Mouse (Mus musculus): Measurements from ENCODE around the gene Gbx2. TPM values are rescaled to one million over a fixed set of nuclear protein-coding genes. Genes with fewer than 3 reads are reported as not detected.

Gene Gbx2
- polyA plus RNA-seq (2012; rRNA removed) = 0.11 TPM in 1 of 2 replicates, not detected in the other

DNA sequence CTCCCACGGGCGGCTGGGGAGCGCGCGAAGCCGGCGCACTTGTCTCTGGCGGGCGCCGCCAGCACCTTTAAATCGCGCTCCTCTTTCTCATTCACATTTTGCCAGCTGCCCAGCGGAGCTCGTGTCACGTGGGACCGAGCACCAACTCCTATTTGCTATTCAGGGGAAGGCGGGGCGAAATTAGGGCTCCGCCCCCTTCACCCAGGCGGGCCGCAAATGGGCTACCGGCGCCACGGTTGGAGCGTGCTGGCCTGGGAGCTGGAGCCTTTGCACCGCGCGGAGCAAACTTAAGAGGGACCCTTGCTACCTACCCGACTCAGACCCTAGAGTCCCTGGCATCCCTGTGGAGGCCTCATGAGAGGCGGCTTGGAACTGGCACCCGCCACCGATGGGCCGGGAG, at the start of gene Gbx2:
Gene Gbx2, minus strand, starts transcription at position 60 of the 400 bp plus-strand sequence.
- Histone ChIP-seq H3K27ac (ENCODE audit: insufficient read depth, low read depth, low read length) (no peak within 1 kb of the TSS), H3K36me3 (ENCODE audit: control insufficient read depth, insufficient read depth, low read length) (no peaks in the 10 kb centered on the region), H3K4me1 (ENCODE audit: control insufficient read depth, insufficient read depth, insufficient read length, low read length) (peaks cover 10% of the 10 kb centered on the region), H3K27me3 (ENCODE audit: control insufficient read depth, insufficient read depth, low read length) (peaks cover 79% of the 10 kb centered on the region), H3K4me3 (ENCODE audit: low read depth, low read length) (peak within 1 kb of the TSS; percentile 50)
- 2% methylated on average over 33 of the region's 33 CpGs for WGBS
- TF ChIP-seq POLR2A (IDR thresholded peaks at IDR 0.05; ENCODE audit: low read depth, low read length) (no peak), CTCF (IDR thresholded peaks at IDR 0.05; ENCODE audit: extremely low read depth, insufficient read length, insufficient replicate concordance, low read depth, low read length) (no peak)

DNA sequence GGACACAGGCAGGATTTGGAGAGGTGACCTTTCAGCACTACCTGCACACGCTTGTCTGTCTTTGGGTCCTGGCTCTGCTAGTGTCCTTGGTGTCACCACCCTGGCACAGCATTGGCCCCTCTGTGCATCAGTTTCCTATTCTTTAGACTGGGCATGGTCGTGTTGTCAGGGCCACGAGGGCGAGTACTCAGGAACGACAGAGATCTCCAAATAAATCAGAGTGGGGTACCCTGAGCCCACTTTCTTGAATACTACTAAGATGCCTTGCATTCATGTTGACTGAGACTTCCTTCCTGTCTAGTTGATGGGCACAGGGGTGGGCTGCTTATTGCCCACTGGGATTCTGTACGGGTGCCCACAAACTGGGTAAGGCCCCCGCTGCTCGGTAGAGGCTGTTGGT, 46.3 kb upstream of the Gbx2 start:
- Histone ChIP-seq H3K27ac (ENCODE audit: insufficient read depth, low read depth, low read length) (no peak overlapping the region), H3K27me3 (ENCODE audit: control insufficient read depth, insufficient read depth, low read length) (no peaks in the 10 kb centered on the region), H3K36me3 (ENCODE audit: control insufficient read depth, insufficient read depth, low read length) (no peaks in the 10 kb centered on the region), H3K4me1 (ENCODE audit: control insufficient read depth, insufficient read depth, insufficient read length, low read length) (no peaks in the 10 kb centered on the region), H3K4me3 (ENCODE audit: low read depth, low read length) (no peak overlapping the region)
- TF ChIP-seq POLR2A (IDR thresholded peaks at IDR 0.05; ENCODE audit: low read depth, low read length) (no peak), CTCF (IDR thresholded peaks at IDR 0.05; ENCODE audit: extremely low read depth, insufficient read length, insufficient replicate concordance, low read depth, low read length) (no peak)
- WGBS = 91% methylated on average over 8 of the region's 8 CpGs

DNA sequence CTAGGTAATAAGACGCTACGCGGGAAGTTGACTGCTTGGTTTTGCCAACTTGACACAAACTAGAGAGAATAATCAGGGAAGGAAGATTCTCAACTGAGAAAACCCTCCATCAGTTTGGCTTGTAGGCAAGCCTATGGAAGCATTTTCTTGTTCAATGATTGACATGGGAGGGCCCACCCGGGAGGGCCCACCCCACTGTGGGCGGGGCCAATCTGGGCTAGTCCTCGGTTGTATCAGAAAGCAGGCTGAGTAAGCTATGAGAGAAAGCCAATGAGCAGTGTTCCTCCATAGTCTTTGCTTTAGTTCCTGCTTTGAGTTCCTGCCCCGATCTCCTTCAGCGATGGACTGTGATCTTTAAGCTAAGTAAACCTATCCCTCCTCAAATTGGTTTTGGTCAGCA, 45.4 kb upstream of the Gbx2 start:
- Histone ChIP-seq H3K4me3 (ENCODE audit: low read depth, low read length) (no peak overlapping the region), H3K27ac (ENCODE audit: insufficient read depth, low read depth, low read length) (no peak overlapping the region), H3K4me1 (ENCODE audit: control insufficient read depth, insufficient read depth, insufficient read length, low read length) (no peaks in the 10 kb centered on the region), H3K27me3 (ENCODE audit: control insufficient read depth, insufficient read depth, low read length) (no peaks in the 10 kb centered on the region), H3K36me3 (ENCODE audit: control insufficient read depth, insufficient read depth, low read length) (no peaks in the 10 kb centered on the region)
- no peak for TF ChIP-seq CTCF (IDR thresholded peaks at IDR 0.05; ENCODE audit: extremely low read depth, insufficient read length, insufficient replicate concordance, low read depth, low read length)
- no peak for TF ChIP-seq POLR2A (IDR thresholded peaks at IDR 0.05; ENCODE audit: low read depth, low read length)
- 69% methylated on average over 8 of the region's 8 CpGs for WGBS

DNA sequence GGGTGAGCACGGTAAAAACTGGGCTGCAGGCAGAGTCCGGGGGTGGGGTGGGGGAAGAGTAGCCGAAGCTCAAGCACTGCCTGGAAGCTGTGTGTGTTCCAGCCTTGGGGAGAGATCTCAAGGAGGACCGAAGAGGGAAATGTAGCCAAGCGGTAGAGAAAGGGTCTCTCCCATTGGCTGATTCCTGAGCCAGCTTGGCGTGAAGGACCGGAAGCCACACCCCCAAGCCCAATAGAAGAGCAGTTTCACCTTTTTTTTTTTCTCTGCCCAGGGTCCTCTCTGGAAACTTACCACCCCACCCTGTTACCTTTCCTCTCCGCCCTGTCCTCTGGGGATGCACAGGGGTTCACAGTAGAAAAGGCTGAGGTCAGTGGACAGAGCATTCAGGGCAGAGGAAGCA, 43.6 kb upstream of the Gbx2 start:
- no peaks in the 10 kb centered on the region for H3K27me3 ChIP-seq (ENCODE audit: control insufficient read depth, insufficient read depth, low read length)
- H3K4me3 ChIP-seq (ENCODE audit: low read depth, low read length) = no peak overlapping the region
- no peaks in the 10 kb centered on the region for H3K36me3 ChIP-seq (ENCODE audit: control insufficient read depth, insufficient read depth, low read length)
- WGBS = 58% methylated on average over 8 of the region's 8 CpGs
- TF ChIP-seq CTCF (IDR thresholded peaks at IDR 0.05; ENCODE audit: extremely low read depth, insufficient read length, insufficient replicate concordance, low read depth, low read length) = no peak
- no peak for TF ChIP-seq POLR2A (IDR thresholded peaks at IDR 0.05; ENCODE audit: low read depth, low read length)
- H3K27ac ChIP-seq (ENCODE audit: insufficient read depth, low read depth, low read length) = no peak overlapping the region
- H3K4me1 ChIP-seq (ENCODE audit: control insufficient read depth, insufficient read depth, insufficient read length, low read length) = no peaks in the 10 kb centered on the region

DNA sequence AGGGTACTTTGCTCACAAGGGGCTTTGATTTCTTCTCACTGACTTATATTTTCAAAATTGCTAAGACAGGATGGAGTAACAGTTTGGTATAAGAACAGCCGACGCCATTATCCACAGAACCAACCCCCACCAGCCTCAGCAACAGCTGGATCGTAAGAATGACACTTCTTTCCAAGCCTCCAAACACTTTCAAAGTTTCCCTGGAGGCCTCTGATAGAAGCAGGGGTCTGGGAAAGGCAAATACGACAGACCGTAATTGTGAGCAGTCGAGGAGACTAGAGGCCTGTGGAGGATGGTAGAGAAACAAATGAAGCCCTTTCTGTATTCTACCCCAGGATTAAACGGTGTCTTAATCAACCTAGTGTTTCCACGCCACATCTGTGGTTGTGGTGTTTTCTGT, 40.9 kb upstream of the Gbx2 start:
- Histone ChIP-seq H3K27me3 (ENCODE audit: control insufficient read depth, insufficient read depth, low read length) (peaks cover 15% of the 10 kb centered on the region; the same call in 1 of the 2 replicates), H3K4me3 (ENCODE audit: low read depth, low read length) (no peak overlapping the region), H3K27ac (ENCODE audit: insufficient read depth, low read depth, low read length) (no peak overlapping the region), H3K4me1 (ENCODE audit: control insufficient read depth, insufficient read depth, insufficient read length, low read length) (no peaks in the 10 kb centered on the region), H3K36me3 (ENCODE audit: control insufficient read depth, insufficient read depth, low read length) (no peaks in the 10 kb centered on the region)
- TF ChIP-seq CTCF (IDR thresholded peaks at IDR 0.05; ENCODE audit: extremely low read depth, insufficient read length, insufficient replicate concordance, low read depth, low read length) (no peak), POLR2A (IDR thresholded peaks at IDR 0.05; ENCODE audit: low read depth, low read length) (no peak)
- WGBS = 61% methylated on average over 8 of the region's 8 CpGs

DNA sequence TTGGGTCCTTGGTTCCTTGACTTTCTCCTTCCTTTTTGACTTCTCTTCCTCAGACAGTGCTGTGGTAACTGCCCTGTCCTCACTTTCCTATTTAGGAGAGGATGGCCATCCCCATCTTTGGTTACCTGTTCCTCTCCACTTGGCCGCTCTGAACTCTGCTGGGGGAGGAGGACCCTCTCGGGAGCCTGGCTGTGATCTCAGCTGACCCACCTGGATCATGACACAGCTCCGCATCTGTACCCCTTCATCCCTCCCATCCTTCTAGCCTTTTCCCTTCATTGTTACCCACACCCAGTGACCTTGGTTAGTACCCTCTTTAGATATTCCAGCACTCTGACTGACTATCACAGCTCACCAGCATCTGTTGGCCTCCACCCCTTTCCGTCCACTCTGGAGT, 38.7 kb upstream of the Gbx2 start:
- Histone ChIP-seq H3K36me3 (ENCODE audit: control insufficient read depth, insufficient read depth, low read length) (no peaks in the 10 kb centered on the region), H3K4me1 (ENCODE audit: control insufficient read depth, insufficient read depth, insufficient read length, low read length) (no peaks in the 10 kb centered on the region), H3K27me3 (ENCODE audit: control insufficient read depth, insufficient read depth, low read length) (peaks cover 15% of the 10 kb centered on the region; the same call in 1 of the 2 replicates), H3K4me3 (ENCODE audit: low read depth, low read length) (no peak overlapping the region), H3K27ac (ENCODE audit: insufficient read depth, low read depth, low read length) (no peak overlapping the region)
- 78% methylated on average over 4 of the region's 4 CpGs for WGBS
- TF ChIP-seq POLR2A (IDR thresholded peaks at IDR 0.05; ENCODE audit: low read depth, low read length) (no peak), CTCF (IDR thresholded peaks at IDR 0.05; ENCODE audit: extremely low read depth, insufficient read length, insufficient replicate concordance, low read depth, low read length) (no peak)

DNA sequence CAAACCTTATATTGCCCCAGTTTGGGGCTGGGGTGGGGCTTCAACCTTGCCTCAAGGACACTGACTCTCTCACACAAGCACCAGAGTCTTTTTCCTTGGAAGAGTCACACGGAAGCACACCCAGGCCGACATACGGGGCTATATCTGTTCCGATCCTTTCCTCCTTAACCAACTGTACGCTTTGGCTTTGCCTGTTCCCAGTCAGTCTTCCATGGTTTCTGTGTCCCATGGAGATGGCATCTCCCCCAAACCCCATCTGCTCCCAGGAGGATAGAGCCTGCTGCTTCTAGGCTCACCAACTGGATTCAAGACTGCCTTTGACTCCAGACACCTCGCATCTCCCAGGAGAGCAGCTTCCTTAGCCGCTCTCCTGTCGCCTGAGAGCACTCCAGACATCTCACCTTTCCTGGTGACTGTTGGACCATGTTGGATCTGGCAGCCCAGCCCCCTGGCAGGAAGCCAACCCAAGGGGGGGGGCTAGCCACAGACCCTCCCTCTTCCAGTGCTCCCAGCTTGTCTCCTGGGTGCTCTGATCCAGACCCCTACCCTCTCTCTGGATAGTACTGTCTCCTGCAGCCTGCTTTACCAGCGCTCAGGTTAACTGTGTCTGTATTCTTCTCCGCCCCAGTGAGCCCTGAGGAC, 38.2 kb upstream of the Gbx2 start:
- H3K27me3 ChIP-seq (ENCODE audit: control insufficient read depth, insufficient read depth, low read length) = peaks cover 15% of the 10 kb centered on the region; the same call in 1 of the 2 replicates
- no peak overlapping the region for H3K4me3 ChIP-seq (ENCODE audit: low read depth, low read length)
- TF ChIP-seq CTCF (IDR thresholded peaks at IDR 0.05; ENCODE audit: extremely low read depth, insufficient read length, insufficient replicate concordance, low read depth, low read length) (no peak), POLR2A (IDR thresholded peaks at IDR 0.05; ENCODE audit: low read depth, low read length) (no peak)
- no peaks in the 10 kb centered on the region for H3K4me1 ChIP-seq (ENCODE audit: control insufficient read depth, insufficient read depth, insufficient read length, low read length)
- no peak overlapping the region for H3K27ac ChIP-seq (ENCODE audit: insufficient read depth, low read depth, low read length)
- 41% methylated on average over 10 of the region's 10 CpGs for WGBS
- H3K36me3 ChIP-seq (ENCODE audit: control insufficient read depth, insufficient read depth, low read length) = no peaks in the 10 kb centered on the region
